ENCODE assay signal across 22 mouse cellular contexts in the genomic region with DNA sequence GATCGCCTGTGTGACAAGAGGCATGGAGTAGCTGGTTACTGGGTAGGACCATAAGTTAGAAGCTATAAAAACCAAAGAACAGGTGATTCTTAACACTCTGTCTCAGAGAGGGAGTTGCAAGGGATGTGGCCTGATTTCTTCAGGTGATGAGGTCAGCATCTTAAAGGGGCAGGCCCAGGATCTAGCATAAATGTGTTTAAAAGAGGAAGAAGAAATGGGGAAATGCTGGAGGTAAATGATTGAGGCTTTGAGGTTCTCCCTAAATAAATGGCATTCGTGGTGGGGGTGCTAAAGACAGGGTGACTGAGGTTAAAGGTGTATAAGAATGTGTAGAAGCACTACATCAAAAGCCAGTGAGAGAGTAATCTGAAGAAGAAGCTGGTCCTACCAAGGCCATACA.
"Had no signal": no experiment of that assay in that cellular context is flagged by ENCODE, and none has a peak within 500 bp of the region (broad histone marks: within the 10 kb centered on the region; RNA-seq: fewer than 3 reads in every experiment).

No protein-coding gene starts in this region.

- H3K9ac ChIP-seq: forebrain, postnatal 0 days; heart, embryonic 12.5 days; hindbrain, embryonic 13.5 days; hindbrain, embryonic 15.5 days; limb, embryonic 12.5 days; liver, embryonic 12.5 days had no signal

- H3K9me3 ChIP-seq: heart, embryonic 10.5 days; heart, embryonic 12.5 days; hindbrain, embryonic 13.5 days; hindbrain, embryonic 15.5 days; limb, embryonic 10.5 days; limb, embryonic 12.5 days; liver, embryonic 12.5 days had no signal

- ATAC-seq: forebrain, postnatal 0 days; hindbrain, postnatal 0 days; liver, embryonic 12.5 days had no signal

- H3K36me3 ChIP-seq: heart, embryonic 10.5 days; heart, embryonic 12.5 days; hindbrain, embryonic 13.5 days; hindbrain, embryonic 15.5 days; limb, embryonic 10.5 days; limb, embryonic 12.5 days; liver, embryonic 12.5 days had no signal

- H3K4me2 ChIP-seq: heart, embryonic 12.5 days; hindbrain, embryonic 13.5 days; hindbrain, embryonic 15.5 days; limb, embryonic 12.5 days; liver, embryonic 12.5 days had no signal

- H3K27me3 ChIP-seq: heart, embryonic 12.5 days; hindbrain, embryonic 13.5 days; hindbrain, embryonic 15.5 days; limb, embryonic 12.5 days; liver, embryonic 12.5 days had no signal

- DNase-seq: forebrain, postnatal 0 days; gastrocnemius, postnatal 14 days; gastrocnemius, postnatal 36 days; heart, adult 18-20 months; heart, postnatal 10 days; heart, postnatal 4 days; kidney, adult 18-20 months; kidney, adult 8-10 months; kidney, postnatal 10 days; kidney, postnatal 25 days; kidney, postnatal 4 days; liver had no signal

- H3K4me3 ChIP-seq: heart, embryonic 10.5 days; heart, embryonic 12.5 days; hindbrain, embryonic 13.5 days; hindbrain, embryonic 15.5 days; layer of hippocampus, adult 2 months; left cerebral cortex, adult 2 months; limb, embryonic 10.5 days; limb, embryonic 12.5 days; liver, embryonic 12.5 days had no signal

- H3K27ac ChIP-seq: heart, embryonic 10.5 days; hindbrain, embryonic 13.5 days; hindbrain, embryonic 15.5 days; hindbrain, postnatal 0 days; layer of hippocampus, adult 2 months; left cerebral cortex, adult 2 months; limb, embryonic 10.5 days; limb, embryonic 12.5 days; liver, embryonic 12.5 days had no signal

- H3K4me1 ChIP-seq: heart, embryonic 10.5 days; limb, embryonic 12.5 days; liver, embryonic 12.5 days had no signal
